Mouse (Mus musculus) heart, embryonic 13.5 days (tissue): ENCODE data around the gene Eps8l3. TPM values are rescaled to one million over a fixed set of nuclear protein-coding genes. Genes with fewer than 3 reads are reported as not detected.

Experiments used
- ATAC-seq: fragments of 200-750 bp; cut with Nextera tagmentation; 2 replicates; pipeline ENCODE4 v1.8.0; 2017; ENCODE audit warnings: moderate TSS enrichment; ENCODE audit not compliant: insufficient number of reproducible peaks, low FRiP score, low TSS enrichment; ENCODE audit errors: extremely low read depth
- H3K27ac ChIP-seq: fragments of 300-500 bp; sonication (generic); replicated peaks from 2 replicates; pipeline ENCODE4 v1.5.1; 2015; ENCODE audit warnings: moderate library complexity, mild to moderate bottlenecking, inconsistent platforms
- H3K27me3 ChIP-seq: fragments of 300-500 bp; sonication (generic); replicated peaks from 2 replicates; pipeline ENCODE4 v1.6.1; 2015; ENCODE audit warnings: mild to moderate bottlenecking, inconsistent platforms
- H3K36me3 ChIP-seq: fragments of 300-500 bp; sonication (generic); 2 replicates; pipeline ENCODE4 v1.6.1; 2015; ENCODE audit warnings: mild to moderate bottlenecking, inconsistent platforms
- H3K4me1 ChIP-seq: fragments of 300-500 bp; sonication (generic); 2 replicates; pipeline ENCODE4 v1.6.1; 2015; ENCODE audit warnings: inconsistent platforms
- H3K4me2 ChIP-seq: fragments of 300-500 bp; sonication (generic); 2 replicates; pipeline ENCODE4 v1.6.1; 2015; ENCODE audit warnings: inconsistent platforms, mild to moderate bottlenecking, moderate library complexity
- H3K4me3 ChIP-seq: fragments of 300-500 bp; sonication (generic); 2 replicates; pipeline ENCODE4 v1.5.1; 2015; ENCODE audit warnings: moderate library complexity, mild to moderate bottlenecking, inconsistent platforms
- H3K9ac ChIP-seq: fragments of 300-500 bp; sonication (generic); 2 replicates; pipeline ENCODE4 v1.6.1; 2015; ENCODE audit warnings: inconsistent platforms, mild to moderate bottlenecking, moderate library complexity
- H3K9me3 ChIP-seq: fragments of 300-500 bp; sonication (generic); 2 replicates; pipeline ENCODE4 v1.6.1; 2016; ENCODE audit warnings: inconsistent platforms
- WGBS: fragments of 180-500 bp; shearing (Covaris S2); methylation state at CpG from one replicate; pipeline ENCODE4 v1.1.7; 2015; ENCODE audit warnings: mixed read lengths; 5-methylcytosine and 5-hydroxymethylcytosine counted together
- polyA plus RNA-seq: library from polyadenylated mRNA; unstranded; fragments of >200 nt; fragmentation: Nextera tagmentation; extraction: Ambion mirVana; gene quantifications from 2 replicates; pipeline ENCODE4 v1.2.1, GENCODE M21; 2015

Eps8l3 gene
- polyA plus RNA-seq, 1 experiment from 2014 or later = not detected

DNA sequence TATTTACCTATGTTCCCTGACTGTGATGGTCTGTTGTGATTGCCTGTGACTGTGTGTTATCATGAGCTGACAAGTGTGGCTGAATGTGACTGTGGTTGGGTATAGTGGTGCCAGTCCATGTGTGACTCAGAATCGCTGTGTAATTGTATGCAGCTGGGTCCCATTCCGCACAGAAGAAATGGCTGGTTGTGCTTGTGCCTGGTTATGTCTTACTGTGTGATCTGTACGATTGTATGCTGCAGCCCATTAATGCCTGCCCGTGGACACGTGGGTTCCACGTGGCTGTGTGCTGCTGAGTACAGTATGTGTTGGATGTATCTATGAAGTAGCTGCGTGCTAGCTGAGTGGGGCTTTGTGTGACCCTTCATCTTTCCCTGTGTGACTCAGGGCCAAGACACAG, 36.2 kb upstream of the Eps8l3 start:
- H3K9ac ChIP-seq = no peak overlapping the region
- ATAC-seq = no peak

DNA sequence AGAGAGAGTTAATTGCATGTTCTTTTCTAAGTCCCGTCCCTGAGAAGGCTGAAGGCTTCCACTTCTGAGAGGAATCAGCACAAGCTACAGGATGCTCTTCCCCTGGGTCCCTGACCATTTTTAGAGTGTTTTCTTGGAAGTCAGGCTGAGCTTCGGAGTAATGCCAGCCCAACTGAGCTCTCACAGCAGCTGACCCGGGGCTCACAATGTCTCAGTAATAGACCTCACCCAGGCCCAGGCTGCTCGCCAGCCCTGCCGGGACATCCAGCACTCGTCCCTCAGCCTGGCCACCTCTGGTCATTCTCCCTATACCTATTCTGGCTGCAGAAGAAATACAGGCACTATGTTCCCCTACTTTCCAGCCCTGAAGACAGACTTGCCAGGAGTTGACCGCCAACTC, 35.7 kb upstream of the Eps8l3 start:
- Histone ChIP-seq H3K9me3 (no peaks in the 10 kb centered on the region), H3K36me3 (no peaks in the 10 kb centered on the region), H3K9ac (no peak overlapping the region), H3K4me3 (no peak overlapping the region), H3K27ac (no peak overlapping the region), H3K4me2 (no peak overlapping the region), H3K4me1 (peaks cover 19% of the 10 kb centered on the region), H3K27me3 (0 out of 2 replicates have a peak, but pooled peaks cover 10% of the 10 kb centered on the region)
- WGBS = 69% methylated on average over 7 of the region's 7 CpGs
- no peak for ATAC-seq

More for the DNA sequence above, 36.2 kb upstream of the Eps8l3 start:
- no peak overlapping the region for H3K4me3 ChIP-seq
- H3K4me1 ChIP-seq = peaks cover 19% of the 10 kb centered on the region
- no peaks in the 10 kb centered on the region for H3K9me3 ChIP-seq
- H3K4me2 ChIP-seq = no peak overlapping the region
- H3K36me3 ChIP-seq = no peaks in the 10 kb centered on the region
- 0 out of 2 replicates have a peak, but pooled peaks cover 10% of the 10 kb centered on the region for H3K27me3 ChIP-seq
- no peak overlapping the region for H3K27ac ChIP-seq
- WGBS = 71% methylated on average over 7 of the region's 7 CpGs

- Histone ChIP-seq H3K4me1 (peaks cover 22% of the 10 kb centered on the region), H3K4me3 (no peak overlapping the region), H3K4me2 (no peak overlapping the region), H3K27me3 (0 out of 2 replicates have a peak, but pooled peaks cover 10% of the 10 kb centered on the region), H3K27ac (no peak overlapping the region), H3K9ac (no peak overlapping the region), H3K36me3 (no peaks in the 10 kb centered on the region), H3K9me3 (no peaks in the 10 kb centered on the region)
- WGBS = 74% methylated on average over 3 of the region's 3 CpGs
- ATAC-seq = no peak
These were observed 33.6 kb upstream of the Eps8l3 start for GRCm38 (mm10) chr3:107843406-107843805.

- Histone ChIP-seq H3K4me3 (no peak overlapping the region), H3K27ac (no peak overlapping the region), H3K9ac (no peak overlapping the region), H3K36me3 (no peaks in the 10 kb centered on the region), H3K4me1 (peaks cover 28% of the 10 kb centered on the region), H3K9me3 (no peaks in the 10 kb centered on the region), H3K4me2 (no peak overlapping the region), H3K27me3 (0 out of 2 replicates have a peak, but pooled peaks cover 10% of the 10 kb centered on the region)
- WGBS = 70% methylated on average over 3 of the region's 3 CpGs
- no peak for ATAC-seq
These were observed 33.0 kb upstream of the Eps8l3 start for GRCm38 (mm10) chr3:107844001-107844400.

GRCm38 (mm10) chr3:107844499-107844898, 32.5 kb upstream of the Eps8l3 start:
- H3K4me1 ChIP-seq = peaks cover 33% of the 10 kb centered on the region
- H3K27me3 ChIP-seq = 0 out of 2 replicates have a peak, but pooled peaks cover 10% of the 10 kb centered on the region
- no peaks in the 10 kb centered on the region for H3K36me3 ChIP-seq
- H3K27ac ChIP-seq = no peak overlapping the region
- ATAC-seq = no peak
- H3K4me2 ChIP-seq = no peak overlapping the region
- H3K9me3 ChIP-seq = no peaks in the 10 kb centered on the region
- H3K9ac ChIP-seq = no peak overlapping the region
- WGBS = 59% methylated on average over 2 of the region's 2 CpGs
- no peak overlapping the region for H3K4me3 ChIP-seq

GRCm38 (mm10) chr3:107846175-107846574, 30.9 kb upstream of the Eps8l3 start:
- Histone ChIP-seq H3K36me3 (no peaks in the 10 kb centered on the region), H3K4me3 (no peak overlapping the region), H3K4me1 (peaks cover 46% of the 10 kb centered on the region), H3K9ac (no peak overlapping the region), H3K4me2 (no peak overlapping the region), H3K9me3 (no peaks in the 10 kb centered on the region), H3K27me3 (0 out of 2 replicates have a peak, but pooled peaks cover 5% of the 10 kb centered on the region), H3K27ac (no peak overlapping the region)
- WGBS = 81% methylated on average over 1 of the region's 1 CpGs
- ATAC-seq = no peak

DNA sequence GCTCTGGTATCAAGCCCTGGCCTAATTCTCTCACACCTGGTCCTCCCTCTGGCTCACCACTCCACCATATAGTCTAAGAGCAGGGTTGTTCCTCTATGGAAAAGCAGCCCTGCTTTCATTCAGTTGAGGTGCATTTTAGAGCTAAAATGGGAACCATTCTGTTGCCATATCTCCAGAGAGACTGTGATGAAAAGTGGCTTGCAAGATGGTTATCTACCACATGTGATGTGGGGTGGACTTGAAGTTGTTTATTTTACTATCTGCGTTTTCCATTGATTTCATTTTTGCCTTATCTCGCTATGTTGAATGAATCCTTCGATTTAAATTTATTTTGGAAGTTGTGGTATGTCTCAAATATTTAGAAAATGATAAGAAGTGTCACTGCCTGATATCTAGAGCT, 30.2 kb upstream of the Eps8l3 start:
- no peak overlapping the region for H3K9ac ChIP-seq
- WGBS = 45% methylated on average over 3 of the region's 3 CpGs
- no peaks in the 10 kb centered on the region for H3K36me3 ChIP-seq

DNA sequence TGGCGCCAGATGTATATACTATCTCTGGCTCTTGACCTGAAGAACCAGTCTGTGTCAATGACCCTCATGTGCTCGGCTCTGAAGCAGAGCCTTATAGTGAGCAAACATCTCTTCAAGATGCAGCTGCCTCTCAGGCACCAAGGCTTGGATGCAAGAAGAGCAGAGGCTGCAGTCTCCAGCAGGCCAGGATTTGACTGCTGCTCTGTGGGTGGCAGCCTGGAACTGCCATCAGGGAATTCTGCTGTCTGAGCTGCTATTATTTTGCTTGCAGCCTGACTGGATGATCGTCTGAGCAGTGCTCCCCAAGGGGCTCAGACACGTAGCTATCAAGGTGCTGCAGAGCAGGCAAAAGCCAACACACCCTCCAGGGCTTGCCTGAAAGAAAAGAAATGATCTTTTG, 28.9 kb upstream of the Eps8l3 start:
- H3K9ac ChIP-seq = no peak overlapping the region
- no peak for ATAC-seq
- H3K27me3 ChIP-seq = no peaks in the 10 kb centered on the region; the same call in 1 of the 2 replicates
- H3K36me3 ChIP-seq = no peaks in the 10 kb centered on the region
- H3K4me1 ChIP-seq = peaks cover 45% of the 10 kb centered on the region
- no peak overlapping the region for H3K27ac ChIP-seq
- H3K4me3 ChIP-seq = no peak overlapping the region
- WGBS = 43% methylated on average over 4 of the region's 4 CpGs
- H3K9me3 ChIP-seq = no peaks in the 10 kb centered on the region
- H3K4me2 ChIP-seq = no peak overlapping the region

More for the DNA sequence above, 30.2 kb upstream of the Eps8l3 start:
- peaks cover 45% of the 10 kb centered on the region for H3K4me1 ChIP-seq
- H3K9me3 ChIP-seq = no peaks in the 10 kb centered on the region
- H3K4me2 ChIP-seq = no peak overlapping the region
- 0 out of 2 replicates have a peak, but pooled peaks cover 3% of the 10 kb centered on the region for H3K27me3 ChIP-seq
- no peak overlapping the region for H3K4me3 ChIP-seq
- H3K27ac ChIP-seq = no peak overlapping the region
- ATAC-seq = no peak

DNA sequence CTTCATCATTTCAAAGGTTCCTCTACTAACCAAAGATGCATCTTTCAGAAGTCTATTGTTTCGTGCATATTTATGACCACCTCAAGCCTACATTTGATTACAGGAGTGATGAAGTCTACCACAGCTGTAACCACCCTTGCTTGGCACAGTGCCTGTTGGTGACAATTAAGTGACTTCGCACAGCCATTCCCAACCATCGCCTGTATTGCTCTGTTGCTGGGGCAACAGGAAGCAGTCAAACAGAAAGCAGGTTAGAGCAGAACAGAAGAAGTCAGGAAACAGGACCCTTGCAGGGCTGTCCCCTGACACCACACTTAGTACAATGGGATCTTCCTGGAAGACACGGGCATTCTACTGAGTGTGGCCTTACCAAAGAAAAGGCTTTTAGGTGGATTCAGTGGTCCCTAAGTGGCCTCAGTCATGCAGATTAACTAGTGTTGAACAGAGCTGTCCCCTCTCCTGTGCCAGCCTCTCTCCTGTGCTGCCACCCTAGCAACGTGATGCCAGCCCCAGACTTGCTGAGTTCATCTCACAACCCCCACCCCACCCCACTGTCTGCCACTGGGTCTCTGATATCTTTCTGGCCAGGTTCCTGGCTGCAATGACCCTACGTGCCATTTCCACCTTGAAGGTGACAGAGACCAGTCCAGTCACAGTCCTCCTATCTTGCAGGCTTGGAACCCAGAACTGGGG, 27.9 kb upstream of the Eps8l3 start:
- no peaks in the 10 kb centered on the region for H3K36me3 ChIP-seq
- H3K9ac ChIP-seq = no peak overlapping the region
- 47% methylated on average over 6 of the region's 6 CpGs for WGBS
- no peaks in the 10 kb centered on the region for H3K9me3 ChIP-seq
- H3K4me2 ChIP-seq = no peak overlapping the region
- no peak for ATAC-seq
- H3K27me3 ChIP-seq = no peaks in the 10 kb centered on the region; the same call in 1 of the 2 replicates
- no peak overlapping the region for H3K27ac ChIP-seq
- H3K4me1 ChIP-seq = peaks cover 39% of the 10 kb centered on the region
- H3K4me3 ChIP-seq = no peak overlapping the region

DNA sequence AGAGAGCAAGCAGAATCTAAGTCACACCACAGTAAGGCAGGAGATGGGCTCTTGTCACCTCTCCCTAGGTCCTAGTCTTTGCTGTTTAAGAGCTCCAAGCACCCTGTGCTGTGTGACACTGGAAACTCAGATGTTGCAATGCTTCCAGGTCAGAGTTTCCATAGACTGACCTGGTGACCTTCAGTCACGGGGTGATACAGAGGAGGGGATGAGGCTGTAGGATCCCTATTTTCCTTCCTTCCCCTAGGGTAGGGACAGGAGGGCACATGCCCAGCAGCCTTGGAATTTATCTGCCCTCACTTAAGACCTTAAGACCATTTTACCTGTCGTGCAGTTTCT, 27.4 kb upstream of the Eps8l3 start:
- Histone ChIP-seq H3K27me3 (peaks cover under 1% of the 10 kb centered on the region; the same call in 1 of the 2 replicates), H3K4me3 (no peak overlapping the region), H3K4me1 (peaks cover 34% of the 10 kb centered on the region), H3K36me3 (no peaks in the 10 kb centered on the region), H3K9ac (no peak overlapping the region), H3K4me2 (no peak overlapping the region), H3K9me3 (no peaks in the 10 kb centered on the region), H3K27ac (no peak overlapping the region)
- 71% methylated on average over 2 of the region's 2 CpGs for WGBS
- ATAC-seq = no peak

GRCm38 (mm10) chr3:107850418-107851031, 26.5 kb upstream of the Eps8l3 start:
- peak overlapping the region; percentile 16; the same call in 1 of the 2 replicates for H3K27ac ChIP-seq
- peak overlapping the region; percentile 58 for H3K4me2 ChIP-seq
- no peak; the same call in 1 of the 2 replicates for ATAC-seq
- 9% methylated on average over 12 of the region's 12 CpGs for WGBS
- H3K4me3 ChIP-seq = peak overlapping the region; percentile 23
- peak overlapping the region; percentile 58 for H3K9ac ChIP-seq
- peaks cover 7% of the 10 kb centered on the region for H3K27me3 ChIP-seq
- no peaks in the 10 kb centered on the region for H3K9me3 ChIP-seq
- peaks cover 31% of the 10 kb centered on the region for H3K4me1 ChIP-seq
- no peaks in the 10 kb centered on the region for H3K36me3 ChIP-seq
